Mouse (Mus musculus) stomach, embryonic 16.5 days (tissue): ENCODE data around the gene Sacs. TPM values are rescaled to one million over a fixed set of nuclear protein-coding genes. Genes with fewer than 3 reads are reported as not detected.
"Not testable (repeated sequence)": the region's sequence is repeated elsewhere in the genome, so short reads cannot be mapped to it uniquely, and the experiment has no call there.

Experiments used
- ATAC-seq: fragments of 200-750 bp; cut with Nextera tagmentation; 2 replicates; pipeline ENCODE4 v1.8.0; 2017; ENCODE audit warnings: moderate number of reproducible peaks, moderate TSS enrichment; ENCODE audit not compliant: insufficient read depth, low FRiP score
- H3K27ac ChIP-seq: fragments of 300-500 bp; sonication (generic); 2 replicates; pipeline ENCODE4 v1.5.1; 2014; ENCODE audit warnings: low read length
- H3K27me3 ChIP-seq: fragments of 300-500 bp; sonication (generic); 2 replicates; pipeline ENCODE4 v1.6.1; 2014; ENCODE audit warnings: low read length, control low read depth, mixed read lengths; ENCODE audit not compliant: control insufficient read depth, insufficient read depth
- H3K36me3 ChIP-seq: fragments of 300-500 bp; sonication (generic); 2 replicates; pipeline ENCODE4 v1.6.1; 2014; ENCODE audit warnings: low read length; ENCODE audit not compliant: control insufficient read depth, insufficient read depth
- H3K4me1 ChIP-seq: fragments of 300-500 bp; sonication (generic); 2 replicates; pipeline ENCODE4 v1.6.1; 2014; ENCODE audit warnings: low read length, control low read depth, mixed read lengths; ENCODE audit not compliant: control insufficient read depth, insufficient read depth
- H3K4me2 ChIP-seq: fragments of 300-500 bp; sonication (generic); 2 replicates; pipeline ENCODE4 v1.6.1; 2014; ENCODE audit warnings: low read depth, low read length, mixed read lengths
- H3K4me3 ChIP-seq: fragments of 300-500 bp; sonication (generic); replicated peaks from 2 replicates; pipeline ENCODE4 v1.5.1; 2014; ENCODE audit warnings: mild to moderate bottlenecking, low read length
- H3K9ac ChIP-seq: fragments of 300-500 bp; sonication (generic); 2 replicates; pipeline ENCODE4 v1.6.1; 2014; ENCODE audit warnings: low read length
- H3K9me3 ChIP-seq: fragments of 300-500 bp; sonication (generic); replicated peaks from 2 replicates; pipeline ENCODE4 v1.6.1; 2016; ENCODE audit warnings: low read length, control low read depth; ENCODE audit not compliant: control insufficient read depth
- WGBS: fragments of 180-500 bp; shearing (Covaris S2); extraction: QIAGEN DNeasy Blood & Tissue Kit; methylation state at CpG from one replicate; pipeline ENCODE4 v1.1.7; 2014; 5-methylcytosine and 5-hydroxymethylcytosine counted together
- polyA plus RNA-seq: library from polyadenylated mRNA; unstranded; fragments of >200 nt; fragmentation: Nextera tagmentation; extraction: Ambion mirVana; gene quantifications from 2 replicates; pipeline ENCODE4 v1.2.1, GENCODE M21; 2015

The Sacs gene
- polyA plus RNA-seq, 1 experiment from 2014 or later: 2.4 TPM

- not testable (repeated sequence) for H3K4me3 ChIP-seq, H3K36me3 ChIP-seq, H3K27ac ChIP-seq, H3K27me3 ChIP-seq, ATAC-seq, H3K4me2 ChIP-seq, H3K4me1 ChIP-seq, H3K9ac ChIP-seq, H3K9me3 ChIP-seq
- WGBS: 89% methylated on average over 12 of the region's 13 CpGs
Observed at GRCm38 (mm10) chr14:61150416-61150815, 12.2 kb downstream of the Sacs start.

- ATAC-seq: no peak
- WGBS: 76% methylated on average over 6 of the region's 6 CpGs
- no peaks in the 10 kb centered on the region for H3K27me3 ChIP-seq
Observed at GRCm38 (mm10) chr14:61154900-61155585, 16.8 kb downstream of the Sacs start.

GRCm38 (mm10) chr14:61155687-61156086, 17.4 kb downstream of the Sacs start:
- 0 out of 2 replicates have a peak, but pooled peaks cover 3% of the 10 kb centered on the region for H3K4me1 ChIP-seq
- ATAC-seq: no peak

More at GRCm38 (mm10) chr14:61154900-61155585, 16.8 kb downstream of the Sacs start:
- H3K36me3 ChIP-seq: no peaks in the 10 kb centered on the region
- H3K4me1 ChIP-seq: no peaks in the 10 kb centered on the region
- no peaks in the 10 kb centered on the region for H3K9me3 ChIP-seq
- no peak overlapping the region for H3K9ac ChIP-seq
- H3K4me2 ChIP-seq: no peak overlapping the region
- no peak overlapping the region for H3K27ac ChIP-seq
- no peak overlapping the region for H3K4me3 ChIP-seq

GRCm38 (mm10) chr14:61157426-61157825, 19.2 kb downstream of the Sacs start:
- H3K27ac ChIP-seq, H3K4me2 ChIP-seq, H3K4me3 ChIP-seq, H3K27me3 ChIP-seq, H3K9me3 ChIP-seq, H3K36me3 ChIP-seq, ATAC-seq, H3K9ac ChIP-seq: not testable (repeated sequence)
- 71% methylated on average over 4 of the region's 7 CpGs for WGBS
- H3K4me1 ChIP-seq: peaks cover 16% of the 10 kb centered on the region; the same call in 1 of the 2 replicates

More at GRCm38 (mm10) chr14:61155687-61156086, 17.4 kb downstream of the Sacs start:
- Histone ChIP-seq H3K27me3 (no peaks in the 10 kb centered on the region), H3K4me2 (no peak overlapping the region), H3K4me3 (no peak overlapping the region), H3K36me3 (no peaks in the 10 kb centered on the region), H3K27ac (no peak overlapping the region), H3K9ac (no peak overlapping the region), H3K9me3 (no peaks in the 10 kb centered on the region)

- WGBS: 56% methylated on average over 1 of the region's 1 CpGs
- ATAC-seq: no peak
- H3K4me3 ChIP-seq: no peak overlapping the region
- H3K4me1 ChIP-seq: peaks cover 16% of the 10 kb centered on the region; the same call in 1 of the 2 replicates
- no peaks in the 10 kb centered on the region for H3K27me3 ChIP-seq
- no peak overlapping the region for H3K9ac ChIP-seq
- no peaks in the 10 kb centered on the region for H3K36me3 ChIP-seq
- H3K9me3 ChIP-seq: no peaks in the 10 kb centered on the region
- no peak overlapping the region for H3K4me2 ChIP-seq
- peak overlapping the region; percentile 66 for H3K27ac ChIP-seq
Observed at GRCm38 (mm10) chr14:61160920-61161319, 22.7 kb downstream of the Sacs start.

- no peak overlapping the region for H3K4me2 ChIP-seq
- WGBS: 46% methylated on average over 10 of the region's 10 CpGs
- H3K9ac ChIP-seq: no peak overlapping the region
- H3K4me1 ChIP-seq: peaks cover 16% of the 10 kb centered on the region; the same call in 1 of the 2 replicates
- H3K27ac ChIP-seq: peak overlapping the region; percentile 66
- peak; percentile 60; the same call in 1 of the 2 replicates for ATAC-seq
- no peaks in the 10 kb centered on the region for H3K9me3 ChIP-seq
- no peak overlapping the region for H3K4me3 ChIP-seq
- no peaks in the 10 kb centered on the region for H3K36me3 ChIP-seq
- H3K27me3 ChIP-seq: no peaks in the 10 kb centered on the region
Observed at GRCm38 (mm10) chr14:61161367-61162334, 23.4 kb downstream of the Sacs start.

- ATAC-seq: no peak
- Histone ChIP-seq H3K4me2 (no peak overlapping the region), H3K27me3 (no peaks in the 10 kb centered on the region), H3K9me3 (no peaks in the 10 kb centered on the region), H3K9ac (no peak overlapping the region), H3K4me3 (no peak overlapping the region), H3K27ac (no peak overlapping the region), H3K36me3 (no peaks in the 10 kb centered on the region), H3K4me1 (peaks cover 16% of the 10 kb centered on the region; the same call in 1 of the 2 replicates)
- WGBS: 80% methylated on average over 3 of the region's 3 CpGs
Observed at GRCm38 (mm10) chr14:61164461-61164860, 26.2 kb downstream of the Sacs start.

- no peak overlapping the region for H3K4me2 ChIP-seq
- H3K4me3 ChIP-seq: no peak overlapping the region
- no peak for ATAC-seq
Observed at GRCm38 (mm10) chr14:61165929-61166328, 27.7 kb downstream of the Sacs start.

More at GRCm38 (mm10) chr14:61165929-61166328, 27.7 kb downstream of the Sacs start:
- Histone ChIP-seq H3K4me1 (peaks cover 13% of the 10 kb centered on the region; the same call in 1 of the 2 replicates), H3K27ac (no peak overlapping the region), H3K9me3 (no peaks in the 10 kb centered on the region), H3K9ac (no peak overlapping the region), H3K36me3 (no peaks in the 10 kb centered on the region), H3K27me3 (no peaks in the 10 kb centered on the region; the same call in 1 of the 2 replicates)
- 81% methylated on average over 9 of the region's 9 CpGs for WGBS
